Mouse (Mus musculus): ENCODE measurements around the gene Ghr. TPM values are rescaled to one million over a fixed set of nuclear protein-coding genes. Genes with fewer than 3 reads are reported as not detected.

Gene Ghr
- polyA plus RNA-seq, 1 experiment, result 218 TPM

DNA sequence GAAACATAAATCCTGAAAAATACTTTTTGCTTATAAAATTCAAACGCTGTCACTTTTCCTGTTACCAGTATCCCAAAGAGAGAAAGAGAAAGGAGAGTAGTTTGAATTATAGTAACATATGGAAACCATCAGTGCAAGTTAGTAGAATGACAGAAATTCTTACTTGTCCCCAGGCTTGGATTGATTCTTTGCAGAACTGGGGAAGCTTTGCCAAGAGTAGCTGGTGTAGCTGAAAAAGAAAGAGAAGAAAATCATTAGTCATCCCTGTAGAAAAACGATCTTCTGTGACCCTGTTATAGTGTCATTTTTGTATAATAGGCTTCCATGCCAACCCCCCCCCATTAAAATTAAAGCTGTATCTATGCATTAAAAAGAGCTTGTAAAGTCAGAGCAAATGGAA is 194.8 kb downstream of the Ghr start:
- DNase-seq (ENCODE audit: low read depth), result no peak

DNA sequence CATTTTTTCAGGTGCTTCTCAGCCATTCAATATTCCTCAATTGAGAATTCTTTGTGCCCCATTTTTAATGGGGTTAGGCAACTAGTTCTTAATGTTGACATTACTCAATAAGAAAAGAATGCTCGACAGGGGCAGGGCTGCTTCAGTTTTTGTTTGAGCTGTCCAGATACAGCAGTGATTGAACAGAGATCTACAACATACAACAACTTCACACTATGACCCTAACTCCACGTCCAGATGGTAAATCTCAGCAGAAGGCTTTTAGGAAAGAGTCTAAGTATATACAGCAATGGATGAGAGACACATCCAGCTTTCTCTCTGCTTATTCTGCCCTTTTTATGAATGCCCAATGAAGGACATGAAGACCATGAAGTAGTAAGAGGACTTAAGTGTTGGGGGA is 199.5 kb downstream of the Ghr start:
- no peak for DNase-seq (ENCODE audit: low read depth)

DNA sequence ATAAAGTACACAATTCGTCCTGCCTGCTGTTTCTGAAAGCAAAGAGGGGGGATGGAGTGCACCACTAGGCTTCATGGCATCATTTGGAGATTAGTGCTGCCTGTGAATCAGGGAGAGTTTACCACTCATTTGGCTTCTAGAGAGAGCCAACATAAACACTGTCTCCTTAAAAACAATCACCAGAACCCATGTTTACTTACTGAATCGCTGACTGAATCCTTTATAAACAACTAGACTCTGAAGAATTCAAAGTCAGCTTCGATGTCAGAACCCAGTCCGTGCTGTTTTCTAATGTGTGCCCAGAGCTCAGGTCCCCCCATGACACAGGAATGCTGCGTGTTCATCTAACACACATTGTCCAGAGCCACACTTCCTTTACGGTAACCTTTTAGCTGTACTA is 201.9 kb downstream of the Ghr start:
- no peak for DNase-seq (ENCODE audit: low read depth)

DNA sequence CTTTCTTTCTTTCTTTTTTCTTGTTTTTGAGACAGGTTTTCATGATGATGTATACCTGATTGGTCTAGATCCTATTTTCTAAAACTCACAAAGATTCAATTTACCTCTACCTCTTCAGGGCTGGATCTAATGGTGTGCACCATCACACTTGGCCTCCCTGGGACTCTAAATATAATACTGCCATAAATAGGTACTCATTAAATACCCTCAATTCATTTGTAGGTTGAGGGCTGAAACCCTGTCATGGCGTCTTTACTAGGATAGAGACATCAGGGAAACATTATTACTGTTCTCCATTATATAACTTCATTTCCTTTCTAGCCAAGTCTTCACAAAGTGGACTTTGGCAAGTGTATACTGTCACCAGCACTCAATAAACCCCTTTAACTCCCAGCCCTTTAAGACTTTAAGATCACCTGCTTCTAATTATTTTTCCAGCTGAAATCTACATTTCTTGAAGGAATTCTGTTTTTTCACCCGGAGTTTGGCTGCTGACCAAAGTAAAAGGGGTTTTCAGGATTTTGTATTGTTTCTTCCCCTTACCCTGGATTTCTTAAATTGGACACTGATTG is 214.9 kb downstream of the Ghr start:
- no peak for DNase-seq (ENCODE audit: low read depth)

DNA sequence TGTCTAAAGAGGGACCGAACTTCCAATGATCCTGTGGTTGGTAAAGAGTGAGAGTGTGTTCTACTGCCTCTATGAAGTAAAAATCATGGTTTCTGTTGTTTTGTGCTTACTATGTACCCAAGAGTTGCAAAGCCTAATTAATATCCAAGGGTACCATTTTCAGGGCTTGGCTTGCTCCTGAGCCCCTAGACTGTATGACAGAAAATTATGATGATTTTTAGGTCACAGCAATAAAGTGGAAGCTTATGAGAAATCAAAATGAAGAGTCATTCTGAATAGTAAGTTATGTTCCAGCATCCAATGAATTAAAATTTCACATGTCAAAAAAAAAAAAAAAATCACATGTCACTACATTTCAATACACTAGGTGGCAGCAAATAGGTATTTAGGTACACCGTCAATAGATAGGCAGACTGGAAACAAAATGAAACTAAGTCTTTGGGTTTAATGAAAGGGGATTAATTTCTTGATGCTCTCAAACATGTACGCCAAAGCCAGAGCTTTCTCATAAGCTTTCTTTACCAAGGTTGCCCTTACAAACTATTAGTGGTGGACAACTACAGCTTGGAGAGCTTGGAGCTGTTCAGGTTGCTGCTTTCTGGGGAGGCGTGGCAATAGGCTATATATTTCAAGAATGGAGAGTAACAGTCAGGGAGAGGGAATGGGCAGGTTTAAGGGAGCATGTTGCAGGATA is 227.1 kb downstream of the Ghr start:
- no peak for DNase-seq (ENCODE audit: low read depth)

DNA sequence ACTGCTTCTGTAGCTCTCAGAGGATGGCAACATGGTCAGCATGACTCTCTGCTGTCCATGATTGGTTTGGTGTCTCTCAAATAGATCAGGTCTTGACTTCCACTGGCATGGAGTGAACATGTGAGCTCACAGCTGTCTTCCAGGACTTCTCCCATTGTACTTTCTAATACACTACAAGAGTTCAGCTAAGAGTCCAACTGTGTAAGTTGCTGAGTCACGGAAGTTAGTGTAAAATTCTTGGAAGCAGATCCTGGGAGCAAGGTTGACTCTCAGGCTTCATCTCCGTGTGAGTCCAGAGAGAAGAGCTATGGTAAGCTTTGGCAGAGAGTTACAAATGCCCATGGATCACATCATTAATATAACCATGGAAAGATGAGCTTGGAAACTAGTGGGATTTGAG is 229.6 kb downstream of the Ghr start:
- no peak for DNase-seq (ENCODE audit: low read depth)

DNA sequence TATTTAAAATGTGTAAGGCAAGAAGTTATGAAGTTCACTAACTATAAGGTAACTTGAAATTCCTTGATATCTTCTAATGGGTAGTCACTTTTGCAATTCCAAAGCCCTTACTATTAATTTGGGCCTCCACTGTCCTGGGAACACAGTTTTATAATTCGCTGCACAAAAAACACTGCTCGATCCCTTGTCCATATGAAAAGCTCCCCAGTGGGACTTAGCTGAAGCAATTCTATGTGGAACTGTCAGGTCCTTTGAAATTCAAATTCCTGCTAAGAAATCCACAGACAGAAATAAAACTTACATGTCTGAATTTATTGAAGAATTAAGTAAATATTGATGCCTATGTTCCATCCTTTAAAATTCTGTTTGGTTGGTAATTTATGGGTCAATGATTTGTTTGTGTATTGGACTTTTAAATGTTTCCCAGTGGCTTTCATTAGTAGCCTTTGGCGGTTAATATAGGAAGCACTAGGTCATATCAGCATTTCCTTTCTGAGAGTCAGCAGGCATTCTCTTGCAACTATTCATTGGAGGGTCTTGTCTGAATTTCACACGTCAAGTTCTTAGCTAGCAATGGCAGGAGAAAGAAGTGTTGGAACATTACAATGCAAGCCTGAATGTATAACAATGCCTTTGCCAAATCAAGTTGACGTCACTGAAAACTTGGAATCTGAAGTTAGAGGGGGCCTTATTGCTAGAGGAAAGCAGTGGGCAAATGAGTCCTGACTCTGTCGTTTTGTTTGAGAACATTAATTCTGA is 233.8 kb downstream of the Ghr start:
- DNase-seq (ENCODE audit: low read depth), result no peak

DNA sequence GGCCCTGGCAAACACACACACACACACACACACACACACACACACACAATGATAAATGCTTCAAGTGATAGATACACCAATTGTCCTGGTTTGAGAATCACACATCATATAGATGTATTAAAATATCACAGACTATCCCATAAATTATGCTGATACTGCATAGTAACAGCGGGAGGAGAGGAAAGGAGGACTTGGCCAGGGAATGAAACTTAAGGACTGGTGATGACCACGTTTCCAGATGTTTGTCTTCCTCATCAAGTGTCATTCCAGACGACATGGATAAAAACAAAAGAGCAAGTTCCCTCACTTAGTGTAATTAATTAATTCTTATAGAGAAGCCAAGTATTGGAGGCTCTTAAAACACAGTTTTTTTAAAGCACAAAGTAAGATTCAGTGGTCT is 236.6 kb downstream of the Ghr start:
- DNase-seq (ENCODE audit: low read depth), result no peak

DNA sequence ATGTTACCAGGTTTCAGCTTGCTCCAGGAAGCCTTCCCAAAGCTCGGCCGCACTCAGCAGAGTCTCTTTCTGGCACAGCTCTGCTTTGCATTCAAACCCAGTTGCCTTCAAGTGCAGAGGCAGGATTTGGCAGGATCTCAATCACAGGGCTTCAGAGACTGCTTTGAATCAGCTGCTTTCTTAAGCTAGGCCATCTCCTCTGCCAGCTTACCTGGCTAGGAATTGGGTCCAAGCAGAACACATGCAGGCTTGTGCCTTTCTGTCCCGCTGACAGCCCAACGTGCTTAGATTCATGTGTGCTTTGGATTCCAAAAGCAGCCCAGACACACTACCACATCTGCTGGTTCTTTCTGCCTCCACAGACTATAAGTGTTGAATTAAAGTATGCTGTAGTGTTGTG is 238.7 kb downstream of the Ghr start:
- DNase-seq (ENCODE audit: low read depth), result peak; percentile 17

DNA sequence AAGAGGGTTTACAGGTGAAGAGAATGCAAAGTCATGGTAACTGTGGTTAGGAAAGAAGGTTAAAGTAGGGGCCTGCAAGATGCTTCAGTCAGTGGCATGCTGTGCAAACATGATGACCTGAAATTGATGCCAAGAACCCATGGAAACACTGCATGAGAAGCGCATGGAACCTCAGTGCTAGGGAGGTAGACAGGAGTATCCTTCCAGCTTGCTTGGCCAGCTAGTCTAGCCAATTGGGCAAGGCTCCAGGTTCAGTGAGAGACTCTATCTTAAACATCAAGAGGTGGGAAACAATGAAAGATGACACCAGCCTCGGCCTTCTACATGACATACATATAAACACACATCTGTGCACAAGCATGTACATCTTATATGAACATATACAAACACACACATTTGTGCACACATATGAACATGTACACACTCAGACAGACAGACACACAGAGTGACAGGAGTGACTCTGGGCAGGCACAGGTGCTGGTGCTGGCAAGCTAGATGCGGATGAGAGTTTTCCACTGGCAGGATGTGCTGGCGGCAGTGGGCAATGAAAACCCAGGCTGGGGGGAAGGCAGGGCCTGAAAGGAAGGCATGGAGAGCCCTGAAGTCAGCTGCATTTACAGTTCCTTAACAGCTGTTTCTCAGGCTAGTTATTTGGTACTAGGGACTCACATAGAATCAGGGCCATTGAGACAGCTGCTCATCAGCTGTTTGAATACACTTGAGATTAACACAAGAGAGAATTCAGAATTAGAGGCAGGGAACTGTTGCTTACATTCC is 241.3 kb downstream of the Ghr start:
- DNase-seq (ENCODE audit: low read depth), result no peak

DNA sequence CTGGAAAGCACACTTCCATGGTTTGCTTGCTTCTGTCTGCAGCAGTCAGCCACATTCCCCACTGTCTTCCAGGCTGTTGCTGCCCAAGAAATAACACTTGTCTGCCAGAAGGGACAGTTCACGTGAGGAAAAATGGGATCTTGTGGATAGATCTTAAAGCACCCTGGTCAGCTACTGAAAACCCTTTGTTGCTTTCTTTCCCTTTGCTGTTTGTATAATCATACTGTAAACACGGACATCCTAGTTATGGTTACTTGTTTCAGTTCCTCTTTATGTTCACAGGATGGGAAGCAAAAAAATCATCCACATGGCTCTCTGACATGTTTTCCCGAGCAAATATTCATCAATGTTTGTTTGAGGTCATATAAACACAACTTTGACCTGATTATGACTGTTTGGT is 243.4 kb downstream of the Ghr start:
- no peak for DNase-seq (ENCODE audit: low read depth)

DNA sequence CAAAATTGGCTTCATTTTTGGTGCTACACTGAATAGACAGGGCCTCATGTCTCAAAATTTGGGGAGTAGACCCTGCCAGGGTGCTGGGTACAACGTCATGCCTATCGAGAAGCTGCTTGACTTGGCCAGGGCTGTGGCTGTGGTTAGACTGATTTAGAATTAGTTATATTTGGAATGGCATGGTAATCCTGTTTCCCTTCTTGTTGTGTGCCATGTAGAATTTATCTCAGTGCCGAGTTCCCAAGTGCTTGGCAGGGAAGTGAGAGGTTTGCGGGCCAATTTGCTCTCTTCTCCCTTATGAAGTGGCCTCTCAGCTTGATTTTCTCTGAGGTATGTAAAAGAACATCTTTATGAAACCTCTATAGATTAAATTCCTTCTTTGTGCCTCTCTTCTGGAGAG is 250.8 kb downstream of the Ghr start:
- no peak for DNase-seq (ENCODE audit: low read depth)

DNA sequence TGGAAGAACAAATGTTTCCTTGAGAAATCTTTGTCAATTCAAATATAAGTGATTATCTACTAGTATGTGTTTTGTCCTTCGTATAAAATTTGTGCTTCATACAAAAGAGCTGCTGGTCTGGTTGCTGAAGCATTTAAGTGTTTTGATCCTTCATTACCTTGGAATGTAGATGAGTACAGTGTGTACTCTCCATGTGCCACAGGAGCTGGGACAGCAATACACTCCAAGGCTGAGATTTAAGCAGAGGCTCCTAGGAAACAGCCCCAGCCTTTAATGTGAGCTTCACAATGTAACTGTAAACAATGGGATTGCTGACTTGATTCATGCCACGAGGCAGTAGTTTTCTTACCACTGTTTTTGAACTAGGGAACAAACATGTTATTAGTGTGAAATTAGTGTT is 251.5 kb downstream of the Ghr start:
- DNase-seq (ENCODE audit: low read depth), result no peak

DNA sequence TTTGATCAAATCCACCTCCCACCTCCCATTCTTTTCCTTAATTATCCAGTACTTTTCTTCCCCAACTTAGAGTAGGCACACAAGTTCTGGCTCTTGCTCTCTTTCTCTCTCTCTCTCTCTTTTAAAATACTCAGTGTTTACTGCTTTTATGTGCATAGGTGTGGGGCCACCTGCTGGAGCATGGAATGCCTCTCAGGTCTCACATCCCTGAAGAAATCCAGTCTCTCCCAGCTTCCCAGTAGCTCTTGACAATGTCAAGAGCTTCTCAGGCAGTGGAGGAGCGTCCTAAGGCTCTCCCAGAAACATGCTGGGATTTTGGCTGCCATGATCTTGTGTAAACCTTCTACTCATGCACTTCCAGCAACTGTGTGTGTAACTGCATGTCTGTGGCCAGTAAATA is 253.0 kb downstream of the Ghr start:
- no peak for DNase-seq (ENCODE audit: low read depth)

DNA sequence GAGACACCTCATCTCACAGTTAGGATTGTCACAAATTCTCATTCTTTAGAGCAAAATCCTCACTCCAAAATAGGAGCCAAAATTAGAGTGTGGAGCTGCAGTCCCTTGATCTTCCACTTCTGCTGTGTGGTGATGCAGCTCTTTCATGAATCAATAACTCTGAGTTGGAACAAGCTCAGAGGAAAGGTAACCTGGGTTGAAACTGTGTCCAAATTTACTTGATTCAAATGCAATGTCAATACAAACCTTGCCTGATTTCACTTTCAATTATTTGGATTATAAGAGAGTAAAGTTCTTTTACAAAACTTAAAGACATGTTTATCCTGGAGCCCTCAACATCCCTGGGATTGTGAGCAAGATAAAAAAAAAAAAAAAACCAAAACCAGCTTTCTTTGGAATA is 260.3 kb downstream of the Ghr start:
- no peak for DNase-seq (ENCODE audit: low read depth)

DNA sequence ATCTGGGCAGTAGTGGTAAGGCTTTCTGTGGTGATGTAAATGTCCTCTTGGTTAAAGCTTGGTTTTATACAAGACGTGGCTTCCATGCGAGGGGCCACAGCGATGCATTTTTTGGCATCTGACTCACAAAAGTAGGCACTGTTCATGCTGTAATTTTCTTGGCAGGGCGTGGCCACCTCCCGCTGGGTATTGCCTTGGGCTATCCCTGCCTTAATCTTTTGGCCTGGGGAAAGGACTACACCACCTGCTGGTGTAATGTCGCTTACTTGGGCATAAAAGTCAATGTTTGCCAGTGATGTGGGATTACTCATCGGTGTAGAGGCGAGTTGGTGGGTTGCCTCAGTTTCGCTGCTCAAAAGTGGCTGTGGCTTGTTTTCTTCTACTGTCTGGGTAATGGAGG is 263.4 kb downstream of the Ghr start:
- no peak for DNase-seq (ENCODE audit: low read depth)

DNA sequence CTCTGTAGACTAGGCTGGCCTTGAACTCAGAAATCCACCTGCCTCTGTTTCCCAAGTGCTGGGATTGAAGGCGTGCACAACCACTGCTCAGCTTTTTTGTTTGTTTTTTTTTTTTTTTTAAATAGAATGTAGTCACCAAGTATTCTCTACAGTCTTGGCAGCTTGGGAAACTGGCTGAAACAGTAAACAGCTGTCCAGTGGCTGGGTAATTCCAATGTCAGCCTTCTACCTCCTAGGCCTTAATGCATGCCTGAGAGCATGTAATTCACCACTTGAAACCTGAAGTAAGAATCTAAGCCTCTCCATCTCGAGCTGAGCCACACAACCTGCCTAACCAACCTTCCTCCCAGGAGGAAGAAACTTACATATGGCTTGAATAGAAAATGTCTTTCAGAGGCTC is 266.7 kb downstream of the Ghr start:
- DNase-seq (ENCODE audit: low read depth), result no peak

DNA sequence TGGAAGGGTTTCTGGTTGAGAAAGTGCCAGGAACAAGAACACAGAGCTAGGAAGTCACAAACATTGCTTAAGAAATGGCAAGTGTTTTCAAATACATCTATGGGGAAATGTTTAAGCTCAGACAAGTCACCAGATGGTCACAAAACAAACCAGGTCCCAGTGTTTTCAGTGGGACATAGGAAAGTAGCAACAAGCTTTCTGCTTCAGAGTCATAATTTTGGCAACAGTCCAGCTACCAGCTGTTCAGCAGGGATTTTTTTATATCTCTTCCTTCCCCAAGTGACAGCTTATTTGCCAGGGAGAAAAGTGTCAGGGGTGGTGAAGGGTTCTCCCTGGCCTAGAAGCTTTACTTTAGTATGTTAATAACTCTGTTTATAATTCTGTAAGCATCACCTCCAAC is 270.4 kb downstream of the Ghr start:
- peak; percentile 12 for DNase-seq (ENCODE audit: low read depth)

DNA sequence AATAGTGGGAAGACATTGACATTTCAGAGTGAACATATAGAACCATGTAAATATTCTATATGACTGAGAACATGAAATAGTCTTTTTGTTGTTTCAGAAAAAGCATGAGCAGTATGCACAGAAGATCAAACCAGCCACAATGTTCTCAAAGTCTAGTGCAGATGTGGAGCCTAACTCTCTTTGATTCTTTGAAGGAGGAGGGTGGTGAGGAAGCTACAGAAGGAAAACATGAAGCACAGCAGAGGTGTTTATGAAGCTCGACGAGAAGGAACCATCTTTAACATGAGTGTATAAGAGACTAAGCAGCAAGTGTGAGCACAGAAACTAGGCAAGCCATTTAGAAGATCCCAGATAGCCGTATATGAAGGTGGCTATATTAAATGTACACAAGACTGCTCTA is 273.4 kb downstream of the Ghr start:
- no peak for DNase-seq (ENCODE audit: low read depth)

DNA sequence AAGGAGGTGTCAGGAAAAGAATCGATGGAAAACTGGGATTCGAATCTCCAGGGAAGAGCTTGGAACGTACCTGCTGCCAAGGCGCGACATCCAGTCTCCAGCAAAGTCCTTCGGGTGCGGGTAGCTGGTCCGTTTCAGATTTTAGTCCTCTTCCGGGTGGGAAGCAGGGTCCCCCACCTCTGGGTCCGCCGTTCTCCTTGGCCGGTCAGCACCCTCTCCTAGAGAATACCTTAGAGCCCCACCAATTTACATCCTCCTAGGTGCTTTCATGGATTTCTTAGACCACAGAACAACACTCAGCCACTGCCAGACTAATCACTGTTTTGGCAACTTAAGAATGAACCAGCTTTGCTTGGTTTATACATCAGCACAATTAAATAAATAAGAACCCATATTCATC is 279.9 kb downstream of the Ghr start, which contains the start of gene Ccdc152:
Gene Ccdc152 (minus strand): TSS at position 101 of the 400 bp plus-strand sequence.
- no peak for DNase-seq (ENCODE audit: low read depth)

DNA sequence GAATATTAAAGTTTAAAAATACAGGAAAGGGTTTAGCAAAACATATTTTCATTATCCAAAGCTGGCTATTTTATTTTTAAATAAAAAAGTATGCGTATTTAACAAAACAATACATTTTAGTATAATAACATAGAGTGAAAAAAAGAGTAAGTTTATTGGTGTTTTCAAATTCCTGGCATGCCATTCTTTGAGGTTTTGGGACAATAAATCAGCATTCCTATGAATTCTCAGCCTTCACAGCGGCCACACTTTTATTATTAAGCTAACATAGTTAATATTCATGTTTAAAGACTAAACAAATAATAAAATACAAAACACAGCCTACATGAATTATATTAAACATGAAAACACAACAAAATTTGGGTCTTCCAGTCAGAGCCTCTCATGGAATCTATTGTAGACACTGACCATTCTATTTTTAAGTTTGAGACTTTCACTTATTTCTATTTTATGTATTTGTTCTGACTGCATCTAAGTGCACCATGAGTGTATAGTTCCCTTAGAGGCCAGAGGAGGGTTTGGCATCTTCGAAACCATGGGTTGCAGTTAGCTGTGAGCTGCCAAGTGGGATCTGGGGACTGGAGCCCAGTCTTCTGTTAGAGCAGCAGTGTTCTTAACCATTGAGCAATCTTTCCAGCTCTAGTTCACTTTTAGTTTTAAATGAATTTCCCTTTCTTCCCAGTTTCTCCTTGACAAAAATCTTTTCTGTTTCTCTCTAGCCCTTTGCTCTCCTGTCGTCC is 282.8 kb downstream of the Ghr start:
- no peak for DNase-seq (ENCODE audit: low read depth)

DNA sequence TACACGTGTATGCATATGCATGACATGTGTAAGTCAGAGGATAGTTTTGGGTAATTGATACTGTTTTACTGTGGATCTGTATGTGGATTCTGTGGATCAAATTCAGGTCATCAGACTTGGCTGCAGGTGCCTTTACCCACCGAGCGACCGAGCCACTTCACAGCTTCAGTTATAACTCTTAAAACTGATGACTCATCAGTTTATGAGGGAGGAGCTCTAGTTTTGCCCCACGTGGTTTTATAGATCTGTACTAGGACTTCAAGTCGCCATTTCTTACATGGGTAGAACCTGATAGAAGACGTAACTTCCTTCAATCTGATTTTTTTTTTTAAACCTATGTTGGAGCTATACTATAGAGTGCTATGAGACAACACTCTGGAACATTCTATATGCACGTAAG is 285.7 kb downstream of the Ghr start:
- no peak for DNase-seq (ENCODE audit: low read depth)

Data from gonadal fat pad, adult 2 months (tissue).